Comparison of ENCODE assay signal across 23 mouse cellular contexts in genomic region chr12:69828214-69828613, GRCm38 (mm10). TPM values are rescaled to one million over a fixed set of nuclear protein-coding genes. Genes with fewer than 3 reads are reported as not detected.
A peak's percentile ranks its signal among the peaks of the same experiment; 100 is the strongest.
DNase-seq lines count a peak whose midpoint lies in the region; ATAC-seq and TF ChIP-seq lines count a peak whose summit lies in the region.
"Had no signal": no experiment of that assay in that cellular context is flagged by ENCODE, and none has a peak within 500 bp of the region (broad histone marks: within the 10 kb centered on the region; RNA-seq: fewer than 3 reads in every experiment).

No protein-coding gene starts in this region.

- no peaks in the 10 kb centered on the region for H3K4me1 ChIP-seq in intestine, postnatal 0 days (replicated peaks; ENCODE audit: control insufficient read depth, insufficient read depth, low read length)
- H3K4me1 ChIP-seq in intestine, embryonic 15.5 days (replicated peaks): no peaks in the 10 kb centered on the region
- H3K4me1 ChIP-seq: embryonic facial prominence, embryonic 15.5 days; heart, embryonic 15.5 days; hindbrain, embryonic 15.5 days had no signal

- H3K9ac ChIP-seq in intestine, postnatal 0 days (ENCODE audit: low read depth, low read length): no peak overlapping the region
- H3K9ac ChIP-seq in intestine, embryonic 15.5 days: no peak overlapping the region
- H3K9ac ChIP-seq: embryonic facial prominence, embryonic 15.5 days; heart, embryonic 15.5 days; hindbrain, embryonic 15.5 days had no signal

- H3K36me3 ChIP-seq in intestine, postnatal 0 days (ENCODE audit: control insufficient read depth, insufficient read depth): peaks cover 35% of the 10 kb centered on the region
- H3K36me3 ChIP-seq in intestine, embryonic 15.5 days: peaks cover 13% of the 10 kb centered on the region; the same call in 1 of the 2 replicates

- no peaks in the 10 kb centered on the region for H3K9me3 ChIP-seq in intestine, postnatal 0 days (ENCODE audit: control insufficient read depth)
- H3K9me3 ChIP-seq in intestine, embryonic 15.5 days: no peaks in the 10 kb centered on the region
- H3K9me3 ChIP-seq: embryonic facial prominence, embryonic 15.5 days; forebrain, embryonic 10.5 days; G1E; heart, embryonic 15.5 days; hindbrain, embryonic 15.5 days had no signal

- H3K27ac ChIP-seq in intestine, postnatal 0 days (ENCODE audit: low read depth, low read length): peak overlapping the region; percentile 7; the same call in 1 of the 2 replicates
- no peak overlapping the region for H3K27ac ChIP-seq in intestine, embryonic 15.5 days
- H3K27ac ChIP-seq: embryonic facial prominence, embryonic 15.5 days; forebrain, embryonic 10.5 days; gastrocnemius, adult 2 months; heart, embryonic 15.5 days; hindbrain, embryonic 15.5 days had no signal

- 44% methylated on average over 2 of the region's 2 CpGs for WGBS in intestine, postnatal 0 days
- 61% methylated on average over 2 of the region's 2 CpGs for WGBS in intestine, embryonic 15.5 days

- no peak for TF ChIP-seq CTCF in intestine, postnatal 0 days (IDR thresholded peaks at IDR 0.05; ENCODE audit: low read depth)

- H3K4me3 ChIP-seq in intestine, postnatal 0 days (ENCODE audit: low read depth, low read length): no peak overlapping the region
- no peak overlapping the region for H3K4me3 ChIP-seq in intestine, embryonic 15.5 days (replicated peaks)
- H3K4me3 ChIP-seq: embryonic facial prominence, embryonic 15.5 days; erythroblast, embryonic 14.5 days; forebrain, embryonic 10.5 days; gastrocnemius, adult 2 months; heart, embryonic 15.5 days; hindbrain, embryonic 15.5 days had no signal

- DNase-seq in urinary bladder, postnatal 14 days (ENCODE audit: low spot score): peak; percentile 15
- no peak for DNase-seq in urinary bladder, postnatal 4 days (ENCODE audit: low spot score in 2 of 2)
- peak; percentile 71 for DNase-seq in ZHBTc4 (ENCODE audit: low read depth, low spot score)
- DNase-seq in kidney, adult 9 months: no peak
- DNase-seq: adrenal gland, adult 2 months; adrenal gland, postnatal 25 days; cerebellum, adult 2 months; cerebellum, postnatal 10 days; embryo, embryonic 11 days; gastrocnemius, adult 2 months; gastrocnemius, postnatal 25 days; heart, postnatal 14 days had no signal

- no peaks in the 10 kb centered on the region for H3K27me3 ChIP-seq in intestine, postnatal 0 days (replicated peaks; ENCODE audit: control insufficient read depth, insufficient read depth, low read length)
- H3K27me3 ChIP-seq in intestine, embryonic 15.5 days (replicated peaks): no peaks in the 10 kb centered on the region
- H3K27me3 ChIP-seq: CH12.LX; embryonic facial prominence, embryonic 15.5 days; heart, embryonic 15.5 days; hindbrain, embryonic 15.5 days had no signal

- no peak for ATAC-seq in intestine, postnatal 0 days
- ATAC-seq in intestine, embryonic 15.5 days: no peak
- ATAC-seq: forebrain, embryonic 14.5 days had no signal

- no peak overlapping the region for H3K4me2 ChIP-seq in intestine, postnatal 0 days (replicated peaks; ENCODE audit: low read depth)
- no peak overlapping the region for H3K4me2 ChIP-seq in intestine, embryonic 15.5 days (replicated peaks)
- H3K4me2 ChIP-seq: embryonic facial prominence, embryonic 15.5 days; heart, embryonic 11.5 days; heart, embryonic 15.5 days; hindbrain, embryonic 15.5 days had no signal

RNA-seq across cellular contexts. Expression of gene Cdkl1, which starts 37.1 kb away (rescaled TPM):
- 1.5 and 1.6 TPM in 2 replicates for polyA plus RNA-seq in intestine, postnatal 0 days (2015; fragmentation: Nextera tagmentation; extraction: Ambion mirVana)
- 2.7 and 2.9 TPM in 2 replicates for polyA plus RNA-seq in intestine, embryonic 15.5 days (2015; fragmentation: Nextera tagmentation; extraction: Ambion mirVana)
- polyA plus RNA-seq: G1E had no signal

Comparison
In these comparisons a context has a peak if more than half of its experiments do, and no peak if none do; other contexts are left out.
1. DNase-seq: peak in urinary bladder, postnatal 14 days (single experiment) and ZHBTc4 (single experiment); none in urinary bladder, postnatal 4 days (0 of 2) and kidney, adult 9 months (single experiment).